Mouse (Mus musculus) frontal cortex, postnatal 25 days (tissue): ENCODE results near the gene Ftsj3.
"Not testable (repeated sequence)": the region's sequence is repeated elsewhere in the genome, so short reads cannot be mapped to it uniquely, and the experiment has no call there.

Source experiments
- DNase-seq, 2 experiments: peaks; one replicate each; pipeline ENCODE4 v3.0.0; 2022; ENCODE audit warnings: low spot score in 2 of 2

The Ftsj3 gene

DNA sequence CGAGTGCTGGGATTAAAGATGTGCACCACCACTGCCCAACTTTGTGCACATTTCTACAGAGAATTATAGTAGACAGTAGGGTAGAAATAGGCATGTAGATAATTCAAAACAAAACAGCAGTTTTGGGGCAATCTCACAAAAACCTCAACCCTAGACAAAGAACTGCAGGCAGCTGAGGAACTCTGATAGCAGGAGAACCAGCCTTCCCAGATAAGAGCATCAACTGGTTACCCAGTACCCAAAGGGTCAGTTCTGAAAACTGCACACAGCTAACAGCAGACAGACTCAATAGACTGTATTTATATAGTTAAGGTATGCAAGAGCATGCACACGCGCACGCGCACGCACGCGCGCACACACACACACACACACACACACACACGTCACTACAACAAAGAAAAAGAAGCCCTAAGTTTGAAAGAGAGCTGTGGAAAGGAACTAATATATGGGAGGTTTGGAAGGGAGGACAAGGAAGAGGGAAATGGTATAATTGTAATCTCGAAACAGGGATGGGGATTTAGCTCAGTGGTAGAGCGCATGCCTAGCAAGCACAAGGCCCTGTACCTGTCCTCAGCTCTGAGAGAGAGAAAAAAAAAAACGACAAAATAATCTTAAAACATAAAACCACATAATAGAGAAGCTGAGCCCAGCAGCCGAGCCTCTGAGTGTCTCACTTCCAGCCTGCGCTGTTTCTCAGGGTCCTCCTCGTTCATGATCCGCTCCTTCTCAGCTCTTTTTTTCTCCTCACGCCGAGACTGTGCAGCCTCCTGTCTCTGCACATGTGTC is 54.3 kb downstream of the Ftsj3 start:
- DNase-seq, result no peak

- DNase-seq, result no peak
Measured at GRCm38 (mm10) chr11:106200756-106201155, 55.1 kb downstream of the Ftsj3 start.

DNA sequence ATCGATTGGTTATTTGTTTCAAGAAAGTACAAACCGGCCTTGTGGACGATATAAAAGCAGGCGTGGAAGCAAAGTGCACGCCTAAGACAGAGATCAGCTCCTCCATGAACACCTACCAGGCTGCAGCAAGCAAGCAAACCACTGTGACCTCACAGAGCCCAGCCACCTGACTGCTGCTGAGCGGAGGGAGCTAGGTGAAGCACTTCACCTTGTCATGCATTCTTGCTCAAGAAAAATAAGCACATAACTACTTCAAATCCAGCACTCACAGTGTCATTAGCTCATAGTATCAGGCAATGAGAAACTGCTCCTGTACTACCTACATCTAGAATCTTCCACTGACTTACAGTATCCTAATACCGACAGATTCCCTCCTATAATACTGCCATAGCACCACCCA is 55.9 kb downstream of the Ftsj3 start:
- DNase-seq, result not testable (repeated sequence)
